Mouse (Mus musculus) kidney, adult 18-20 months (tissue): ENCODE measurements around the gene Oas1d.
"Not testable (repeated sequence)": the region's sequence is repeated elsewhere in the genome, so short reads cannot be mapped to it uniquely, and the experiment has no call there.

ENCODE experiments used
- DNase-seq: peaks from one replicate; pipeline ENCODE4 v3.0.0; 2021

Gene Oas1d

GRCm38 (mm10) chr5:120906791-120907733 lies 7.3 kb upstream of the Oas1d start, which contains the start of gene Oas1a:
Gene Oas1a (minus strand): TSS chr5:120907521.
- DNase-seq = not testable (repeated sequence)

GRCm38 (mm10) chr5:120908196-120908920 lies 6.0 kb upstream of the Oas1d start:
- no peak for DNase-seq

- DNase-seq = not testable (repeated sequence)
These were observed 5.0 kb downstream of the Oas1d start for GRCm38 (mm10) chr5:120919156-120919935.

GRCm38 (mm10) chr5:120920296-120920695 lies 6.0 kb downstream of the Oas1d start:
- DNase-seq = no peak

GRCm38 (mm10) chr5:120923969-120924368 lies 9.6 kb downstream of the Oas1d start:
- DNase-seq = no peak

GRCm38 (mm10) chr5:120924520-120924919 lies 10.2 kb downstream of the Oas1d start:
- not testable (repeated sequence) for DNase-seq

GRCm38 (mm10) chr5:120926311-120926710 lies 12.0 kb downstream of the Oas1d start:
- not testable (repeated sequence) for DNase-seq

- DNase-seq = no peak
These were observed 12.7 kb downstream of the Oas1d start for GRCm38 (mm10) chr5:120927036-120927435.

- no peak for DNase-seq
These were observed 19.6 kb downstream of the Oas1d start for GRCm38 (mm10) chr5:120933966-120934365.

- no peak for DNase-seq
These were observed 23.5 kb downstream of the Oas1d start for GRCm38 (mm10) chr5:120937841-120938240.

- DNase-seq = no peak
These were observed 24.2 kb downstream of the Oas1d start for GRCm38 (mm10) chr5:120938586-120938985.

GRCm38 (mm10) chr5:120942076-120942475 lies 27.7 kb downstream of the Oas1d start:
- no peak for DNase-seq

- no peak for DNase-seq
These were observed 38.0 kb downstream of the Oas1d start for GRCm38 (mm10) chr5:120952242-120952770.

GRCm38 (mm10) chr5:120953974-120954373 lies 39.6 kb downstream of the Oas1d start:
- DNase-seq = no peak

GRCm38 (mm10) chr5:120961004-120961403 lies 46.7 kb downstream of the Oas1d start:
- no peak for DNase-seq

GRCm38 (mm10) chr5:120966156-120966555 lies 51.8 kb downstream of the Oas1d start:
- no peak for DNase-seq

- DNase-seq = no peak
These were observed 52.6 kb downstream of the Oas1d start for GRCm38 (mm10) chr5:120966894-120967293.

GRCm38 (mm10) chr5:120967355-120968133 lies 53.2 kb downstream of the Oas1d start:
- DNase-seq = no peak

- DNase-seq = no peak
These were observed 53.8 kb downstream of the Oas1d start for GRCm38 (mm10) chr5:120968134-120968532.

GRCm38 (mm10) chr5:120968799-120969198 lies 54.5 kb downstream of the Oas1d start:
- DNase-seq = no peak

- DNase-seq = no peak
These were observed 55.4 kb downstream of the Oas1d start for GRCm38 (mm10) chr5:120969703-120970102.
